Mouse (Mus musculus): ENCODE data around the gene As3mt. TPM values are rescaled to one million over a fixed set of nuclear protein-coding genes. Genes with fewer than 3 reads are reported as not detected.
A peak's percentile ranks its signal among the peaks of the same experiment; 100 is the strongest.

As3mt gene
- 10 to 100 TPM; 24.4 to 25.7 TPM for total RNA-seq (2021)

DNA sequence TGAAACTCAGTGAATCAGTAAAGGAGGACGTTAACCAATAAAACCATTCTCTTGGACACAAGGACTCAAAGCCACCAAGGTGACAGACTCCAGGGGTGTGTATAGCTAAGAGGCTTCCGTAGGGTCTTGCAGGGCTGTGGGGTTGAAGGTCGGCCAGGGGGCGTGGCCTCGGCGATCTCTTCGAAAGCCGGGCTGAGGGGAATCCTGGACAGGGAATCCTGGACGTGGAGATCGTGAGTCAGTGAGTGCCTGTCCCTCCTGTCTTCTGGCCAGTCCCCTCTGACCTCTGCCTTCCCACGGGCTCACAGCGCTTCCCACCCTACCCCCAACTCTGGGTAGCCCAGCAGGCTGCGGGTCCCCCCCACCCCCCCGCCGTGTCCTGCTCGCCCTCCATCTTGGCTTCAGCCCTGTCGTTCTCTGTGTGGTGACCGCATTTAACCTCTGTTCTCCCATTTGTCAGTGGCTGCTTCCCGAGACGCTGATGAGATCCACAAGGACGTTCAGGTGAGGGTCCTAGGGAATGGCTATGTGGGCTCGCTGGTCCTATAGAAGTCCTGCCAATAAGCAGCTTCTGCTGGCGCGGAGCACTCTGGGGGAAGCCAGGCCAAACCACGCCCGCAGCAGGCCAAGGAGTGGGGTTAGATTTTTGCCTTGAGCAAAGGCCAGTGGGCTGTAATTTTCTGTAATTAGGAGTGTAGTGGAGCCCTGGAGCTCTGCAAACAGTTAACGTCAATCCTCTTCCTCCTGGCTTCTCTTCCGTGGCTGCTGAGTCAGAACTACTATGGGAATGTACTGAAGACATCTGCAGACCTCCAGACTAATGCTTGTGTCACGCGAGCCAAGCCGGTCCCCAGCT, at the start of gene As3mt:
Gene As3mt (plus strand): TSS at position 163 of the 856 bp plus-strand sequence.
- intact Hi-C loops (cut with DNase I): no loop called here
- DNase-seq (ENCODE audit: low spot score in 2 of 2): peak; percentile 36 to 50

DNA sequence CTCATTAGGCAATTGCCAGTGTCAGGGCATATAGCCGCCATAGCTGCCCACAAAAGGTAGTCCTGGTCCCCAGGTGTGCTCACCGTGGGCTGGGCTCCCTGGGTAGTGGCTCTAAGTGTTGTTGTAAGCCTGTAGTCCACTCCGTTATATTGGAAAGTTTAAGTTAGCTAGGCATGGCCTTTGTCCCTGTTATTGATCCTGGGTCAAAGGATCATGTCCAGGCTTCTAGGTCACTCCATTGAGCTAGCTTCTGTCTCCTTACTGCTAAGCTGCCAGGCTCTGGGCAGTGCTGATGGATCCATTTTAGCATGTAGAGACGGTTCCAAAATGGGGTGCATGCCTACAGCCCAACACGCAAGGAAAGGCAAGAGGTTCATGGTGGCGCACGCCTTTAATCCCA, 48.9 kb upstream of the As3mt start:
- DNase-seq (ENCODE audit: low spot score in 2 of 2): no peak
- intact Hi-C loops (cut with DNase I): no loop called here

GRCm38 (mm10) chr19:46658851-46659250, 48.4 kb upstream of the As3mt start:
- intact Hi-C loops (cut with DNase I): no loop called here
- no peak for DNase-seq (ENCODE audit: low spot score in 2 of 2)

DNA sequence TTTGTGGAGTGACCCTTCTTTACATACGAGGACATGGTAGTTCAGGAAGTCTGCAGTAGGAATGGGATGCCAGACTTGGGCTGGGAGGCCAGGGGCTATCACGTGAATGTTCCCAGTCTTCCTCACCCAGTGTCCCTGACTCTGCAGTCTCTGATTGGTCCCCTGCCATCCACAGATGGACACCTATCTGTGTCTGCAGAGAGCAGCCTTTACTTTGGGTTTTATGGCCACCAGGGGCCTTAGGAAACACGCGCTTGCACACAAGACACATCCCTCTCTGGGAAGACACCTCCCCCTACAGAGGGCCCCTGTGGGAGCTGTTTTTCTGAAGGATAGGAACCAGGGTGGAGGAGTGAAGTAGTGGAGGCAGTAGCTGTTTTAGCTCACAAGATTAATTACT, 45.7 kb upstream of the As3mt start:
- intact Hi-C loops (cut with DNase I): no loop called here

GRCm38 (mm10) chr19:46662214-46662613, 45.0 kb upstream of the As3mt start:
- DNase-seq (ENCODE audit: low spot score in 2 of 2): no peak
- intact Hi-C loops (cut with DNase I): no loop called here

More for the DNA sequence above, 45.7 kb upstream of the As3mt start:
- DNase-seq (ENCODE audit: low spot score in 2 of 2): no peak

DNA sequence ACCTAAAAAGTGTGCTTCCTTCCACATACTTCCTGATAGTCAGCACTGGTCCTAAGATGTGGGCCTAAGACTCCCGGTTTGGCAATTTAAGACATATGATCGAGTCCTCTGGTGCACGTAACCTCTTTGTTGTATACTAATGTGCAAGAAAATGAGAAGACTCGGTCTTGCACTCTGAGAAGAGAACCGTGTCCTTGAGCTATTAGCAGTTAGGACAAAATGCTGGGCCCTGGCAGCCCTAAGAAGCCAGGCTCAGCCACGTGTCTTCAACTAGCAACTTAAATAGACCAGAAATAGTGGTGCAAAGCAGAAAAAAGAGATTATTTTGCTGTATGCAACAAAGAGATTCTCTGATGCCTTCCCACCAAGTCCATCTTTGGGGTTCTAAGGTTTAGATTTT, 44.5 kb upstream of the As3mt start:
- DNase-seq (ENCODE audit: low spot score in 2 of 2): no peak
- intact Hi-C loops (cut with DNase I): no loop called here

GRCm38 (mm10) chr19:46665474-46665873, 41.8 kb upstream of the As3mt start:
- no peak for DNase-seq (ENCODE audit: low spot score in 2 of 2)
- intact Hi-C loops (cut with DNase I): loop anchor here (5.0 kb wide), 1 partner anchor 78 kb away; no protein-coding TSS in a partner anchor

GRCm38 (mm10) chr19:46667300-46667699, 40.0 kb upstream of the As3mt start:
- DNase-seq (ENCODE audit: low spot score in 2 of 2): no peak
- intact Hi-C loops (cut with DNase I): loop anchor here (5.0 kb wide), 1 partner anchor 80 kb away; no protein-coding TSS in a partner anchor

DNA sequence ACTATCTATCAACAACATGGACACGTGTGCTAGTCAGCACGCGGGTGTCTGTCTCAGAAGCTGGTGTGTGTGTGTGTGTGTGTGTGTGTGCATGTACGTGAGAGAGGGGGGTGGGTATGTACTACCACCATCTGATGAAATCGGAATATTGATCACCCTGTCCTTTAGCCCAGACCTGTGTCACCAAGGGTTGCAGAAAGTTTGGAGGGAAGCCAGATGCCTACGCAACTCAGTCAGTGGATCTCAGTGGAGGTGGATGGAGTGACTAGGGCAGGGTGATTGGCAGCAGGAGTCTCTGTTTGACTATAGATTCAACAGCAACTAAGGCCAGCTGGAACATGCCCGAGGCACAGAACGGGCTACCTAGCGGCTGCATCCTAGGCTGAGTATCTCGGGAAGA, 39.0 kb upstream of the As3mt start:
- intact Hi-C loops (cut with DNase I): loop anchor here (5.0 kb wide), 1 partner anchor 81 kb away; no protein-coding TSS in a partner anchor

GRCm38 (mm10) chr19:46669802-46670201, 37.5 kb upstream of the As3mt start:
- DNase-seq (ENCODE audit: low spot score in 2 of 2): no peak
- intact Hi-C loops (cut with DNase I): loop anchor here (2.0 to 5.0 kb wide), 3 partner anchors 71 to 197 kb away; no protein-coding TSS in a partner anchor

More for the DNA sequence above, 39.0 kb upstream of the As3mt start:
- DNase-seq (ENCODE audit: low spot score in 2 of 2): no peak

DNA sequence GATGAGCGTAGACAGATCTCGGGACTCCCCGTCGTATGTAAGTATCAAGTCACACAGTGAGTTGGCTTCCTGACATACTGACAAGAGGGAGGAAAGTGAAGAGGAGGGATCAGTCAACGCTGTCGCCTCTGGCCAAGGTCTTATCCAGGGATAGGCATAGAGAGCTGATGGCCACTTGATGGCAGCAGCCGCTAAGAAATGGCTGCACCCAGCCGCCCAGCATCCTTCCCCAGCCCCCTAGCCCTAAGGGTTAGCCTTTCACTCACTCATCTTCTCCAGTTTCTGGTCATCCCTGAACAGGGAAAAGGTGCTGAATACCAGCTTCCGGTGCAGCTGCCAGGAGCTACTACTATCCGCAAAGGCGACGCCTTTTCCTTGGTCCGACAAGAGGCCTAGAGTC, 36.6 kb upstream of the As3mt start:
- intact Hi-C loops (cut with DNase I): loop anchor here (2.0 to 5.0 kb wide), 2 partner anchors 70 to 197 kb away; no protein-coding TSS in a partner anchor
- peak; percentile 51 to 53 for DNase-seq (ENCODE audit: low spot score in 2 of 2)

- intact Hi-C loops (cut with DNase I): loop anchor here (5.0 kb wide), 1 partner anchor 194 kb away; no protein-coding TSS in a partner anchor
- no peak for DNase-seq (ENCODE audit: low spot score in 2 of 2)
Observed at GRCm38 (mm10) chr19:46672766-46673418, 34.4 kb upstream of the As3mt start, which contains the start of gene Cyp17a1. Gene Cyp17a1, minus strand, starts transcription at chr19:46673172.

DNA sequence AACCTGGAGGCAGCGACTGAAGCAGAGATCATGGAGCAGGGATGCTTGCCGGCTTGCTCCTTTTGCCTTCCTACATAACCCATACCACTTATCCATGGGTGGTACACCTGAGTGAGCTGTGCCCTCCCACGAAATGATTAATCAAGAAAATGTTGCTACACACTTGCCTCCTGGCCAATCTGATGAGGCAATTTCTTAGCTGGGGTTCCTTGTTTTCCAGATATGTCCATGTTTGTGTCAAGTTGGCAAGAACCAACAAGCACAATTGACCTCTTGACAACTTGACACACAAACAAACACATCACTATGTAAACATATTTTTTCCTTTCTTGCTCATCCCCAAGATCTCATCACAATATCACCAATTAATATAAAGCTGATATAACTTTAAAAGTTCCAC, 31.6 kb upstream of the As3mt start:
- no peak for DNase-seq (ENCODE audit: low spot score in 2 of 2)
- intact Hi-C loops (cut with DNase I): no loop called here

DNA sequence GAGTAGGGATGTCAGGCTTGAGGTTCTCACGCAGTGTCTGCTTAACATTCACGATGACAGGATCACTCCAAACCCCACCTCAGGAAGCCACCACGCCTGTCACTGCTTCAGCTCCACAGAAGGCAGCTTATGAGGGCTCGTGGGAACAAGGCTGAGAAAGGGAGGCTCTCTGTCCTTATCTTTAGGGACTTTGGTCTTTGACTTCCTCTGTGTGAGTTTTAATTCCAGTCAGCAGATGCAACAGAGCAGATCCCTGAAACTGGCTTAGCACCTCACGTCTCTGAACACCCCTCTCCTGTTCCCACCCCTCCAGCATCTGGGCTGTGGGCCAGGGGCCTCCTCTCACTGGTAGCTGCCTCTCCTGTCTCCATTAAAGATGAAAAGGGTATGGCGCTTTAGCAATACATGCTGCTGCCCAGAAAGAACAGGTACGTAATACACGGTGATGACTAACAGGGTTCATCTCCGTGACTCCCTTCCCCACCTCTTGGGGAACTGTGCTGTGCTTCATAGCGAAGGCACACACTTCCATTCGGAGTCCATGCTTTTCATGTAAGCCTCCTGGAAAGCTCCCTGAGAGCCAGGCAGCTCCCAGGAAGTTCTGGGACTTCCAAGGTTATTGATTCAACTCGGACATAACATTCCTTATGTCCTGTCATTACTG, 27.4 kb upstream of the As3mt start:
- DNase-seq (ENCODE audit: low spot score in 2 of 2): no peak
- intact Hi-C loops (cut with DNase I): no loop called here

GRCm38 (mm10) chr19:46689460-46690372, 17.5 kb upstream of the As3mt start, which contains the start of gene Borcs7:
Gene Borcs7, plus strand, starts transcription at chr19:46689906.
- DNase-seq (ENCODE audit: low spot score in 2 of 2): peak; percentile 95 to 96
- intact Hi-C loops (cut with DNase I): no loop called here

DNA sequence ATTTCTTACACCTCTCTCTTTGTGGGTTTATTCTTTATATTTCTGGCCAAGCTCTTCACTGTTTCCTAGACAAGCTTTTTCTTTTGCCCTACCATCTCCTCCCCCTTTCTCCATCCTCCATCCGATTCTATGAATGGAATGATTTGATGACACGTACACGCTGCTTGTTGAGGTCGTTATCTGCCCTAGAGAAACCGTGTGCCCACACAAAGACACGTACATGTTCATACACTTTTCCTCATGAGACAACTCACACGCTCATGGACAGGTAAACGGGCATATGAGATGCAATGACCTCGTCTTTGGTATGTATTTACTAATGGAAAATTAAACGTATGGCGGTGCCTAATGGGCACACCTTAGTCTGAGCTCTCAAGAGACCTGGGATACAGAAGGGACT, 16.9 kb upstream of the As3mt start:
- DNase-seq (ENCODE audit: low spot score in 2 of 2): no peak
- intact Hi-C loops (cut with DNase I): no loop called here

DNA sequence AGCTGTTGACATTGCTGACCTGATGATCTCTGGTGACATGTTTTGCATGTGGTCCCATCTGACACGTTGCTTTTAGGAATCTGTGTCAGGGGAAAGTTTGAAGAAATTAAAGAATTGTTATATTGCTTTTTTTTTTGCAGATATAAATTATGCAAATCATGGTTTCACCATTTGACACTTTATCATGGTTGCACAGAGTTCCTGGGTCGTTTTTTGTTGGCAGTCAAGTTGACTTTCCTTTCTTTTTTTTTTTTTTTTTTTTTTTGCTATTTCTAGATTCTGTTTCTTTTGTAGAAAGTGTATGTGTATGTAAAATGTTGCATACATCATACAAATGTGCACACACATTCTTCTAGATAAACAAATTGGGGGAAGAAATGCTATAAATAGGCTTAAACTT, 16.2 kb upstream of the As3mt start:
- intact Hi-C loops (cut with DNase I): no loop called here
- no peak for DNase-seq (ENCODE audit: low spot score in 2 of 2)

GRCm38 (mm10) chr19:46693146-46693545, 14.1 kb upstream of the As3mt start:
- no peak for DNase-seq (ENCODE audit: low spot score in 2 of 2)
- intact Hi-C loops (cut with DNase I): no loop called here

DNA sequence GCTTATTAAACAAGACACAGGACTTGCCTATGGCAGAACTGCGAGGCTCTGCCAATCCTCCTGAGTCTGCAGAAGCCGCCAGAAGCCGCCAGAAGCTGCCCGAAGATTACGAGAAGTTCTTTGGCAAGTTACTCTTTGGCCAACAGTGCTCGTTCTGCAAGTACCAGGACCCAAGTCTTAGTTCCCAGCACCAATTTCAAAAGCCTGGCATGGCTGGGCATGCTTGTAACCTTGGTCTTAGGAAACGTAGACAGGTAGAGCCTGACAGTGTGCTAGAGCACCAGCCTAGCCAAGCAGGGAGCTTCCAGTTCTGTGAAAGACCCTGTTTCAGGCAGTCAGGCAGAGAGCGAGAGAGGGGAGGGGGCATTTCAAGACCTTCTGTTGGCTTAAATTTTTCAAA, 10.8 kb upstream of the As3mt start:
- no peak for DNase-seq (ENCODE audit: low spot score in 2 of 2)
- intact Hi-C loops (cut with DNase I): no loop called here

Data from left cerebral cortex, postnatal 36 days (tissue).